Mouse (Mus musculus): ENCODE results near the gene Tshz2.

Tshz2 gene

GRCm38 (mm10) chr2:169702725-169703486 is 70.1 kb downstream of the Tshz2 start:
- no peak for DNase-seq

GRCm38 (mm10) chr2:169721793-169722326 is 89.0 kb downstream of the Tshz2 start:
- no peak for DNase-seq

GRCm38 (mm10) chr2:169722341-169722740 is 89.5 kb downstream of the Tshz2 start:
- DNase-seq = peak; percentile 12

- no peak for DNase-seq
These were observed 91.0 kb downstream of the Tshz2 start for GRCm38 (mm10) chr2:169723645-169724462.

GRCm38 (mm10) chr2:169728651-169729280 is 96.0 kb downstream of the Tshz2 start:
- DNase-seq = no peak

- no peak for DNase-seq
These were observed 97.8 kb downstream of the Tshz2 start for GRCm38 (mm10) chr2:169730551-169730996.

GRCm38 (mm10) chr2:169734053-169734452 is 101.2 kb downstream of the Tshz2 start:
- no peak for DNase-seq

- DNase-seq = no peak
These were observed 102.9 kb downstream of the Tshz2 start for GRCm38 (mm10) chr2:169735475-169736406.

- DNase-seq = no peak
These were observed 108.2 kb downstream of the Tshz2 start for GRCm38 (mm10) chr2:169740996-169741395.

GRCm38 (mm10) chr2:169742791-169743190 is 110.0 kb downstream of the Tshz2 start:
- DNase-seq = no peak

GRCm38 (mm10) chr2:169743294-169743693 is 110.5 kb downstream of the Tshz2 start:
- no peak for DNase-seq

GRCm38 (mm10) chr2:169743910-169744309 is 111.1 kb downstream of the Tshz2 start:
- no peak for DNase-seq

GRCm38 (mm10) chr2:169747114-169747642 is 114.4 kb downstream of the Tshz2 start:
- DNase-seq = no peak

GRCm38 (mm10) chr2:169749331-169749945 is 116.6 kb downstream of the Tshz2 start:
- DNase-seq = no peak

- DNase-seq = peak; percentile 38
These were observed 118.0 kb downstream of the Tshz2 start for GRCm38 (mm10) chr2:169750574-169751491.

GRCm38 (mm10) chr2:169752126-169752525 is 119.3 kb downstream of the Tshz2 start:
- DNase-seq = no peak

- DNase-seq = no peak
These were observed 120.6 kb downstream of the Tshz2 start for GRCm38 (mm10) chr2:169753432-169753831.

- DNase-seq = no peak
These were observed 122.3 kb downstream of the Tshz2 start for GRCm38 (mm10) chr2:169755091-169755490.

GRCm38 (mm10) chr2:169758120-169758519 is 125.3 kb downstream of the Tshz2 start:
- no peak for DNase-seq

GRCm38 (mm10) chr2:169760117-169760516 is 127.3 kb downstream of the Tshz2 start:
- no peak for DNase-seq
